Mouse (Mus musculus): Measurements from ENCODE around the gene Arhgap24.
"Not testable (repeated sequence)": the region's sequence is repeated elsewhere in the genome, so short reads cannot be mapped to it uniquely, and the experiment has no call there.

The Arhgap24 gene

DNA sequence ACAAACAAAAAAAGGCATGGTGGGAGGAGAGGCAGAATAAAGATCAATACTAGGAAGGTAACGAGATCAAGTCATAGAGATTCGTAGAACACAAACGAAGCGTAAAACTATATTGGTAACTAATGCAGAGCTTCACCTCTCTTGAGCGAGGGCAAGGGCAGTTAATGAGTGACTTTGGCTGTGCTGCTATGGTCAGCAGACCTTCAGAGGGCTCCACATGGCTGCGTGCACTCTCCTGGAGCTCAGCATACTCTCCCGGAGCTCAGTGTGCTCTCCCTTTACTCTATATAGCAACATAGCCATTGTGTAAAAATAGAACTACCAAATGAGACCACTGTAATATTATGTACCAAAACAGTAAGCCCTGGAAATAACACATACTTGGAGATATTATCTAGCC lies 336.4 kb downstream of the Arhgap24 start:
- DNase-seq, result peak; percentile 93

DNA sequence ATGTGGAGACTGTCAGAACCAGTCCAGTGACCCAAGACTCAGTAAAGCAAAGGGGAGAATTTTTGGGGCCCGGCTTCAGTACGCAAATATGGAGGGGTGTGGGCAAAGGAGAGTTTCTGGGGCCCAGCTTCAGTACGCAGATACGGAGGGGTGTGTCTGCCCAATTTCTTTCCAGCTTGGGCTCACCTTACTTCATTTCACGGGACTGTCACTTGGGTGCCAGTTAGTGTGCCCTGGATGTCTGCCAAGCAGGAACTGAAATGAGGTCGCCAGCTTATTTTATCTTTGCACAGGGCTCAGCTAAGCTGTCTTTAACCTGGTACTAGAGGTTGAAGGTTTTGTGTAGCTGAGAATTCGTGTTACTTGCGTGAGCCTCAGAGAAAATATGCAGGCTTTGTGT lies 344.3 kb downstream of the Arhgap24 start:
- DNase-seq, result peak; percentile 74

DNA sequence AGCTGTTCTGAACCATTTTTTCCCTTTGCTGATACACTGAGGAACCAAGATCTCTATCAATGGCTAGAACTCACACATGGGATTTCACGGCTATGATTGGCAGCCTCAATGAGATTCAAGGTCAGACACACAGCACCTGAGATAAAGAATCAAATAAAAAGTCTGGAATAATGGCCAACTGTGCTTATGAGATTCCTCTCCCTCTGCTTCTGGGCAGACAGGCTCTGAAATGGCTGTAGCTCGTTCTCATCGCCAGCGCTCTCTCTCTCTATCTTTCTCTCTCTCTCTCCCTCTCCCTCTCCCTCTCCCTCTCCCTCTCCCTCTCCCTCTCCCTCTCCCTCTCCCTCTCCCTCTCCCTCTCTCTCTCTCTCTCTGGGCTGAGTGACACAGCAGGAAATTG lies 357.9 kb downstream of the Arhgap24 start:
- DNase-seq, result no peak

DNA sequence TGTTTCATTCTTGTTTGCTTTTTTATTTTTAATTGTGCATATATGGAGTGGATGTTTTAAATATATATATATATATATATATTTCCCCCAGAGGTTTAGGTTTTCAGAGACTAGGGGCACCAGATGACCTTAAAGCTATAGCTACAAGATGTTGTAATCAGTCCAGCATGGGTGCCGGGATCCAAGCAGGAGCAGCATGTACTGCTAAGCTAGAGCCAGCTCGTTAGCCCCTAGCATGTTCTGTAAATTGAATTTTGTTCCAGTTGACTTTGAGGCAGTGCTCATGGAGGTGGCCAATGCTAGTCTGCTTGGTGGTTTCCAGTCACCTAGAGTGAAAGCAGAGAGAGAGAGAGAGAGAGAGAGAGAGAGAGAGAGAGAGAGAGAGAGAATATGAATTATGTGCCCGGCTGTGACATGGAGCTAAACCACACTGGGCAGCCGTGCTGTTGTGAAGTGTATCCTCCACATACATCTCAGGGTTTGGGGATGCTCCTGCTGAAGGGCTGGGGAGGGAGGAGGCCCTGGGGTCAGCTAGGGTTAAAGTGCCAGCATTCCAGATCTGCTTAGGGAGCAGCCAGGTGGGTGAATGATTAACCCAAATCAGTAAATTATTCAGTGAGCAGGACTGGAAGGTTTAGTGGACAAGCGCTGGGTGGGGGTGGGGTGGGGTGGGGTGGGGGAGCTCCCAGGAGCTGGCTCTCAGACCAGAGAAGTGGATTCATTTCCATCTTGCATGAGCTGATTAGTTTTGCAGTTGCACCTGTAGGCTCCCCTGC lies 362.9 kb downstream of the Arhgap24 start:
- peak; percentile 90 for DNase-seq

DNA sequence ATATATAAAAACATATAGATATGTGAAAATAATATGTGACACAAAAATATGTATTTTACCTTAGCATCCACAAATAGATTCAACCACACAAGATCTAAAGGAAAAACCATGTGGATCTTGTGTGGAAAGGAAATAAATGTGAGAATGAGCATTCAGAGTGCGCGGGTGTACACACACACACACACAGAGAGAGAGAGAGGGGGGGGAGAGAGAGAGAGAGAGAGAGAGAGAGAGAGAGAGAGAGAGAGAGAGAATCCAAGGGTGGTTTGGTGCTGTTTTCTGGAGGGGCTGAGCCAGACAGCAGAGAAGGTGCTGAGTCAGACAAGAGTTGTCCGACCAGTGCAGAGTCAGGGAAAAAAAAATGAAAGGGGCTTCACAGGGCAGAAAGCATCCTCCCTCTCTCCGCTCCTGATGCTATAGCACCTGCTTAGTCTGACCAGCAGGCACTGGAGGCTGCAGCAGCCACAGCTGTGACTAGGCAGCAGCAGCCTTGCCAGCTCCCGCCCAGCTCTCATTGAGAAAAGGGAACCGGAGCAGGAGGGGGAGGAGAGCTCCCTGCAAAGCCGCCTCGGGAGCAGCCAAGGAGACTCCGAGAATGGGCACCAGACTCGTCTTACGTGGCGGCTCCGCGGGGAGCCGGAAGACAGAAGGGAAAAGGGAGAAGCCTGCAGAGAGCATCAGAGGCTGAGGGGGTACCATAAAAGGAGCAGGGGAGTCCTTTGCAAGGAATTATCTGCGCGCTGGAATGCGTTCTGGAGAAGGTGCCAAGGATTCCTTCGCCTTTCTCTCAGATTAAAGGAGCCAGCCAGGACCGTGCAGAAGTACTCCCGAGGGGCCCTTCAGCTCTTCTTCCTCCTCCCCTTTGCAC lies 363.8 kb downstream of the Arhgap24 start:
- DNase-seq, result peak; percentile 91

DNA sequence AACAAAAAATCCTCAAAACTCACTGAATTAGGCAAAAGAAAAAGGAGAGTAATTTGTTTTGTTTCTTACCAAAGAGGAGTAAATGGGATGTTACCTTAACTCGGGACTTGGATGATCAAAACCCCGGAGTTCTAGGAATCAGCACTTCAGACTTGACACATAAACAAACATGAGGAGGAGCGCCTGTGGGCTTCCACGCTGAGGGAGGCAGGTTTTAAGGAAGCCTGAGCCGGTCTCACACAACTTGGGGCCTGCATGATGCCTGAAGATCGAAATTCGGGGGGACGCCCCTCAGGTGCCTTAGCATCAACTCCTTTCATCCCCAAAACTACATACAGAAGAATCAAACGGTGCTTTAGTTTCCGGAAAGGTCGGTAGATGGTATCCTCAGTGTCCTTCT lies 364.6 kb downstream of the Arhgap24 start:
- DNase-seq, result no peak

DNA sequence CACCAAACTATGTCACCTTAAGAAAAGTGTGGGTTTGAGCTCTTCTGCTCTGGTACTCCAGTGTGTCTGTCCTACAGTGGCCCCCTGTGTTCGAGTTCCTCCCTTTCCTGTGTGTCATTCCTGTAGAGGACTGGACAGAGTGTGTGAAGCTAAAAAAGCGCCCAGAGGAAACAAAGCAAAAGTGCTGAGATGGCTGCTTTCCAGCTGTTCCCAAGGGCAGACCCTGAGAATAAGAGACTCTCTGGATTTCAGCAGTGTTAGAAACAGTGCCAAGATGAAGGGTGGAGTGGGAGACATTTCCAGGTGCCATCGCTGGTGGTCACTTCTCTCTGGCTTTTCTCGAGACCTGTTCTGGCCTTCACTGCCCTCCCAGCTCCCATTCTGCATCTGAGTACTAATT lies 366.7 kb downstream of the Arhgap24 start:
- peak; percentile 34 for DNase-seq

DNA sequence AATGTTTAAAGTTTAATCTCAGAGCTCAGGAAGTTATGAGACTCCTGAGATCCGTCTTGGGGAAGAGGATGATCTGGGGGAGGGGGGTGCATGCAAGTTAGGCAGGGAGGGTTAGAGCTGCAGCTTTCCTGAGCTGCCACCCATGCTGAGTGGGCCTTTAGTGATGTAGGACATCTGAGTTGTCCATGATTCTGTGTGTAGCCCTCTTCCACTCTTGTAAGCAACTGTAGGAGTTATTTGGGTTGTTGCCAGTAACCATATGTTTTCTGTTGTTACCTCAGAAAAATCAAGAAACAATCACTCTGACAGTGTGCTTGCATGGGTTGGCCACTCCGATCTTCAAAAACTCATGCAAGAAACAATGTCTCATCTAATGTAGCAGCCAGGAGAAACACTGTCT lies 370.6 kb downstream of the Arhgap24 start:
- DNase-seq, result peak; percentile 3

DNA sequence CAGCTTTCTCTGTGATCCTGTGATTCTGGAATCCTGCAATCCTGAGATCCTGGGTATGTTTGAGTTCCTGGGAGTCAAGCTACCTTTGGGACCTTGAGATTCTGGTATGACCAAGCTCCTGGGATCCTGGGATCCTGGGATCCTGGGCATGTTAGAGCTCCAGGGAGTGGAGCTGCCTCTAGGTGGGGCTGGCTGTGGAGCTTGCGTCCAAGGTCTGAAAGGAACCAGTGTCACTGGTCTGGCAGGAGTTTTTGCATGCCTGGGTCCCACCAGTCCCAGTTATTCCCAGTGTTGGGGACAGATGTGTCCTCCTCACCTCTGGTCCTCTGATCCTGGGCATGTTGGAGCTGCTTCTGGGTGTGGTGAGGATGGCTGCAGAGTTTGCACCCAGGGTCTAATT lies 372.6 kb downstream of the Arhgap24 start:
- no peak for DNase-seq

DNA sequence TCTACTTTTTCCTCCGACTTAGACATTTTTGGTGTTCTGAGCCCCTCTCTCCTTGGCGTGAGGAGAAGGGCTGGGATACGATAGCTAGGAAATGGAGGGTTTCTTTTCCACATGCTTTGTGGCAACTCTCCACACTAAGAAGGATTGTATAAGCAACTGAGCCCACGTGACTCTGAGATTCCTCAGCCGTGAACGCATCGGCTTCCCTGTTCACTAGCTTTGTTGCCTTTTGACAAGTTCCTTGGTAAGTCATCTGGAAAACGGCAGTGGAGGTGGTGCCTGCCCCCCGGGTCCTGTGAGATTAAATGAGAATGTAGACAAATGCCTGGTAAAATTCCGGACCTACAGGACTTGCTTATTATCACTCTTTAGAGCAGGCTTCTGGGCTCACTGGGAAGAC lies 374.6 kb downstream of the Arhgap24 start:
- DNase-seq, result peak; percentile 79

DNA sequence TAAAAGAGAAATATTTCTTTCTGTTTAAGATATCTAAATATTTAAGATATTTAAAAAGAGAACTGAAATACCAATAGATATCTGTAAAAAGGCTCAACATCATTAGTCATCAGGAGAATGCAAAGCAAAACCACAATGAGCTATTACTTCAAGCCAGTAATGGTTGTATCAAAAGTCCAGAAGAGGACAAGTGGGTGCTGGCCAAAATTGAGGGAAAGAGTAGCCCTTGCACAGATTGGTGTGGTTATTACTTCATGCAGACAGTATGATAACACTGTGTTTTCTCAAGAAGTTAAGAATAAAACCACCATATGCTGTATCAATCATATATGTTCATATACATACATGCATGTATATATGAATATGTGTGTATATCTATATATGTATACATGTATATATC lies 376.9 kb downstream of the Arhgap24 start:
- no peak for DNase-seq

DNA sequence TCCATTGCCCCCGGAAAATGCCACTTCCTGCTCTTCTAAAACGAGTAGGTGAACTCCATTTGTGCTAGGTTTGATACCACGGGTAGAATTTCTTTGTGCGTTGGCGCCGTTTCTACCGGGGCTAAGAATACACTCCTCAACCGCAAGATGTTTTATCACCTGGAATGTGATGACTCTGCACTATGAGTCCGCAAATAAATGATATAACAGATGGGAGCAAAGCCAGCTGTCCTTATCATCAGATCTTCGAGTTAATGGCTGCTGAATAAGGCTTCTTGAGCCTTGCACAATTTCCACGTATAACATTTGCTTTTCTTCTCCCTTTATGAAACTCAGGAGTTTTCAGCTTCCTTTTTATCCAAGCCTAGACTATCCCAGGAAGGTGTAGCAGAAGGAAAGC lies 378.6 kb downstream of the Arhgap24 start:
- no peak for DNase-seq

DNA sequence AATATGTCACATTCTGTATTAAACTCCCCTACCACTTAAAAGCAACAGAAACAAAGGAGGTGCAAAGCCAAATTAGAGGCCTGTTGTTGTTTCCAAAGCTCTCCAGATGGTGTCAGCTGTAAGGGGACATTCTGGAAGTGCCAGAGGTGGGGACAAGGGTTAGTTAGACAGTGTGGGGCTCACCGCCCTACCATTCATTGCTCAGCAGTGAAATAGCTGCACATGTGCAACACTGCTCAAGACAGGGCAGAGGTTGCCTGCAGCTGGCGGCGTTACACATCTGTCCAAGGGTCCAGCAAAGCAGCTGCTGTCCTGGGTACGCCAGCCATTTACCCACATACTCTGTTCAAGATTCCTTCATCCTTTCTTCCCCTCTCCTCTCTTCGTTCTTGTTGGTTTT lies 387.0 kb downstream of the Arhgap24 start:
- no peak for DNase-seq

DNA sequence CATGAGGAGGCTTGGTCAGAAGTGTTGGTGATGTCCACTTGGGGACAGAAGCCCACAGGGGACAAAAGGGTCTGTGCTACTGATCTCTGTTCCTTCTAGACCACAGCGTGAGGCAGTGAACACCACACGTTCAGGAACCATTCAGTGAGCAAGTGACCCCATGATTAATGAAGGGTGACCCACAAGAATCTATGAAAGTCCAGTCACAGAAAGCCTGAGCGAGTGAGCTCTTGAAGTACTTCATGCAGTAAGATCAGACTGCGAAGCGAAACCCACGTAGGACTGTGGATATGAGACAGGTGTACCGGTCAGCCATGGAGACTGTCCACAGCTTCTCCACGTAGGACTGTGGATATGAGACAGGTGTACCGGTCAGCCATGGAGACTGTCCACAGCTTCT lies 391.8 kb downstream of the Arhgap24 start:
- not testable (repeated sequence) for DNase-seq

DNA sequence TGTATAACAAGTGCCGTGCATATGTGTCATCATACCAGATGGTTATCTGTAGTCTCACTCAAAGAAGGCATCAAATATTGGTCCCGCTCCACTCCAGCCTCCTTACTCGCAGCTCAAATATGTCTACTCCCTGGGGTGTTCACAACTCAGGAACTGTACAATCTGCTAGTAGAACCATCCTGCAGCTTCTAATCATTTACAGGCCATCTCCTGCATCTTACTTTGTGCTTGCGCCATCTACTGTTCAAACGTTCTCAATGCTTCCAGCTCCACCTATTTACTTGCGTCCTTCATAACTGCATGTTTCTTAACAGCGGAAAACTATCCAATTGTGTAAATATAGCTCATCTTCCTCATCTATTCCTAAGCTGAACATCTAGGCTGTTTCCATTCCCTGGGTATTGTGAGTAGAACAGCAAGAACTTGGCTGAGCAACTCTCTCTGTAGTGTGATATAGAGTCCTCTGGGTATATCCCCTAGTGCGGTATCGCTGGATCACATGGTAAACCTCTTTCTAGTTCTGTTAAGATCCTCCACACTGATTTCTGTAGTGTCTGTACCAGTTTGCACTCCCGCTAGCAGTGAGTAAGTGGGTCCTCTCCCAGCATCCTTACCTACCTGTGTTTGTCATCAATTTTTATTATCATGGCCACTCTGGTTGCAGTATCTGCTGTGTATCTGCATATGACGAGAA lies 393.6 kb downstream of the Arhgap24 start:
- peak; percentile 75 for DNase-seq

DNA sequence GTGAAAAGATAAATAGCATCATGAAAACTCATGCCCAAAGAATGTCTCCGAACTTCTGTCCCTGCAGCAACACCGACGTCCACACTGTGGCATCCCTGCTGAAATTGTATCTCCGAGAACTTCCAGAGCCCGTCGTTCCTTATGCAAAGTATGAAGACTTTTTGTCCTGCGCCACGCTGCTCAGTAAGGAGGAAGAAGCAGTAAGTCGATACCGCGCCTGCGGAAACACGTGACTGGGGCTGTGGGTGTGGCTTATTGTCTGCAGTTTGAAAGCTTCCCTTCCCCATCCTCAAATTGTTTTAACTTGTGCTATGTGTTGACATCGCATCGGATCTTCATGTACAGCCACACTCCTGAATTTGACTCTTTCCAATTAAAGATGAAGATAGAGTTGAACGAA lies 394.4 kb downstream of the Arhgap24 start:
- no peak for DNase-seq

DNA sequence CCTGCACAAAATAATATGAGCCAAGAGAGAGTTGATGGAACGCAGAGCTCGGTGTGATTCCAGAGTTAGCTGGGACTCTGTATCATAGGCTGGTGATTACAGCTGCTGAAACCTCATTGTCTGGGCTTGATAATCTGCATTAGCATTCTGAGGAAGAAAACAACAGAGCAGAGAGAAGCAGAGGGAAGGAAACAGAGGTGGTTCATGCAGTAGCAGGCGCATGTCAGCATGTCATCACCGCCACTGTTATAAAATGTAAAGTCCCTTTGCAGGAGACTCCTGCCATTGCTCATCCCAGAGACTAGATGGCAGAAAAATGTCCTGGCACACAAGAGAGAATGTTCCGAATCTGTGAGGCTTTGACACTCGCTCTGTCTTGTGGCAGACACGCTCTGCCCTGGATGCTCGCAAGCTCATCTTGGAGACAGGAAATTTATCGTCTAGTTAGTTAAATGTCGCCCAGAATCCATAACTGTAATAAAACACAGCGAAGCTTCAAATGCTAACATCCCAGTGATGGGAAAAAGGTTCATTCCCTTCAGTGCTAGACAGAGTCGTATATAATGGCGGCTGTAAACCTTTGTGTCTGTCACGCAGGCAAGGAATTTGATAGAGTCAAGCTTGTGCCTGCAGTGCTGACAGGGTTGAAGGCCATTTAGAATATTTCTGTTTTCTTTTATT lies 407.4 kb downstream of the Arhgap24 start:
- DNase-seq, result no peak

DNA sequence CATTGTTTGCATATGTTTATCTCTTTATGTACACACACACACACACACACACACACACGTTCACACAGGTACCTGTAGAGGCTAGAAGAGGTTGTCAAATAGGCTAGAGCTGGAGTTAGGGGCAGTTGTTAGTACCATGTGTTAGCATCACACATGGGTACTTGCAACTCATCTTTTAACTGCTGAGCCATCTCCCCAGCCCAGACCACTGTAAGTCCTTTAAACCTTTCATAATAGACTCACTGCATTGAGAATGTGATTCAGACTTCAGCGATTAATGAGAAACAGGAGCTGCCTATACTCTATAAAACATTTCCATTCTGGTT lies 407.9 kb downstream of the Arhgap24 start:
- no peak for DNase-seq

DNA sequence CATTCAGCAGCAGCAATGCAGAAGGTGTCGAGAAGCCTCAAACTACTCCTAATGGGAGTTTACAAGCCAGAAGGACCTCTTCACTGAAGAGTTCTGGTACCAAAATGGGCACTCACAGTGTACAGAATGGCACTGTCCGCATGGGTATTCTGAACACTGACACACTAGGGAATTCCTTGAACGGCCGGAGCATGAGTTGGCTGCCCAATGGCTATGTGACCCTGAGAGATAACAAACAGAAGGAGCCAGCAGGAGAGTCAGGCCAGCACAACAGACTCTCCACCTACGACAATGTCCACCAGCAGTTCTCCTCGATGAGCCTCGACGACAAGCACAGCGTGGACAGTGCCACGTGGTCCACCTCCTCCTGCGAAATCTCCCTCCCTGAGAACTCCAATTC lies 411.0 kb downstream of the Arhgap24 start:
- DNase-seq, result no peak

DNA sequence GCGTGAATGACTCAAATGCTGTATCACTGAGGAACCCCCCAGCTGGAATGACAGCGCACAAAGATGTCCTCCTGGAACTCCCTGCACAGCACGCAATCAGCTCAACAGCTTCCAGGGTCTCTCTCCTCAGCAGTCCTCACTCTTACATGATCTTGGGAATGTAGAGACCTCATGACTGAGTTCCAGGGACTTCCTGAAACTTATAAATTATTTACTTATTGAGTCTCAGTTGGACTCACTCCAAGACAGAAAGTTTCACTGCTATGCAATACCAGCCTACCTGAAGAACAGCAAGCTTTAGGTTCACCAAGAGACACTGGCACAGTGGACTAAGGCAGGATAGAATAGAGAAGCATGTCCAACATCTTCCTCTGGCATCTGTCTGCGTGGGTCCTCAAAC lies 417.1 kb downstream of the Arhgap24 start:
- no peak for DNase-seq

DNA sequence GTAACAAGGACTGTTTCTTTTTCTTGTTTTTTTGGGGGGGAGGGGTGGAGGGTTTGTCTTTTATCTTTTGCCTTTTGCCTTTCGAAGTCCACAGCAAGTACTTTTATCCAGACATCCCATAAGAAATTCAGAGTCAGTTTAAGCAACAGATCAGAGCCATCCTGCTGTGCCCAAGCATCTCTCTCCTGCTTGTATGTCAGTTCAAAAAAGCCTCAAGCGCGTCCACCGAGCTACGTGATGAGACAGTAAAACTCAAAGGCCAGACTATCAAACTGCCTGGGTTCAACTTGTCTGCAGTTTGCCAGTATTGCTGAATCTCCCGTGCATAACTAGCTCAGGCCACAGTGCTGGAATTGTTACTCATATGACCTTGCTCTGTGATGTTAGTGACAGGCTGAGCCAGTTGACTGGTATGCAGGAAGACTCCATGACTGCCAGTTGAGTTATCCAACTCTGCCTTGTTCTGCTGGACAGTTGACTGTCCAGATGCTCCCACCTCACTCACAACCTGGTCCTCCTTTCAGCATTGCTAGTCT lies 418.6 kb downstream of the Arhgap24 start:
- no peak for DNase-seq

DNA sequence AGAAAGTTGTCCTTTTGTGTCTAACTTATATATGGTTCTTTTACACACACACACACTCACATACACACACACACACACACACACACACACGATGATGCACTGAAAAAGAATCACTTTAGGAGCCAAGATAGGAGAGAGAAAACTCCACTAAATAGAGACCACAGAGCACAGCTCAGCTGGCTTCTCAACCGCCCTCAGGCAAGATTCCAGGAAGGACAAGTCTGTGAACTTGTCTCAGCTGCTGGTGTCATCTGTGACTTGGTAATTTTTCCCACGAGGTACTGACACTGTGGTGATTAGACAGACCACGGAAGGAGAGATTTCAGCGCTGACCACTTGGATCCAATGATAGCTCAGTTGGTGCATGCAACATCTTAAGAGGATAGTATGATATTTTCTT lies 420.0 kb downstream of the Arhgap24 start:
- DNase-seq, result no peak

DNA sequence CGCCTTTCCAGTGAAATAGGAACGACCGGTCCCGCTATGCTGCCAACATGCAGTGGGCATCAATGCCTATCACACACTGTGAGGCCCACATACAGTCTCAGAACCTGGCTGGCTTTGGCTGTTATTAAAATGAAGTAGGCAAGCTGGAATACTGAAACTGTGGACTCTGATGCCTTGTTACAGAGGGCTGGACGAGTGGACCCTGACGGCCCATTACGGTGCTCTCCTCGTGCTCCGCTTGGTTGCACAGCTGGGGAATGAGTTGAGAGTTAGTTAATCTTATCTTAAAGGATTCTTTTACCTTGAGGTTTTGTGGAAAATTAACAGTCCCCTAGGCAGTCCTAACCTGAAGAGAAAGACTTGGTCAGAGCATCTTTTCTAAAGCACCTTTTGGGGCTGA lies 422.3 kb downstream of the Arhgap24 start:
- DNase-seq, result peak; percentile 89
